Mouse (Mus musculus) right cerebral cortex, adult 2 months (tissue): ENCODE measurements around the gene Cherp.

ENCODE experiments used
- DNase-seq, 2 experiments: peaks; one replicate each; pipeline ENCODE4 v3.0.0; 2021 to 2022; ENCODE audit warnings: low spot score in 2 of 2

The Cherp gene

GRCm38 (mm10) chr8:72474826-72475546 is at the start of gene Cherp:
Cherp (minus strand) TSS chr8:72475226.
- peak; percentile 98 for DNase-seq

GRCm38 (mm10) chr8:72521888-72522287 is 46.9 kb upstream of the Cherp start:
- DNase-seq: no peak

- DNase-seq: no peak
Measured at GRCm38 (mm10) chr8:72517421-72517988, 42.5 kb upstream of the Cherp start.

- DNase-seq: no peak
Measured at GRCm38 (mm10) chr8:72513158-72513557, 38.1 kb upstream of the Cherp start.

- no peak for DNase-seq
Measured at GRCm38 (mm10) chr8:72512648-72513047, 37.6 kb upstream of the Cherp start.

GRCm38 (mm10) chr8:72507505-72507904 is 32.5 kb upstream of the Cherp start:
- DNase-seq: no peak

GRCm38 (mm10) chr8:72504637-72505314 is 29.8 kb upstream of the Cherp start:
- no peak for DNase-seq

- peak; percentile 44 to 55 for DNase-seq
Measured at GRCm38 (mm10) chr8:72504137-72504536, 29.1 kb upstream of the Cherp start.

- no peak for DNase-seq
Measured at GRCm38 (mm10) chr8:72500521-72500931, 25.5 kb upstream of the Cherp start.

GRCm38 (mm10) chr8:72499521-72500284 is 24.7 kb upstream of the Cherp start:
- no peak for DNase-seq

GRCm38 (mm10) chr8:72498527-72498926 is 23.5 kb upstream of the Cherp start:
- DNase-seq: no peak

GRCm38 (mm10) chr8:72497911-72498310 is 22.9 kb upstream of the Cherp start:
- no peak for DNase-seq

- DNase-seq: no peak
Measured at GRCm38 (mm10) chr8:72496217-72496616, 21.2 kb upstream of the Cherp start.

GRCm38 (mm10) chr8:72495411-72496111 is 20.5 kb upstream of the Cherp start:
- no peak for DNase-seq

- DNase-seq: no peak
Measured at GRCm38 (mm10) chr8:72493381-72493780, 18.4 kb upstream of the Cherp start.

- peak; percentile 99 for DNase-seq
Measured at GRCm38 (mm10) chr8:72492622-72493081, 17.6 kb upstream of the Cherp start.

- DNase-seq: peak in 1 of 2 experiments; percentile 49
Measured at GRCm38 (mm10) chr8:72491680-72492621, 16.9 kb upstream of the Cherp start, which contains the start of gene Slc35e1. Slc35e1 (minus strand) TSS chr8:72492614.

- no peak for DNase-seq
Measured at GRCm38 (mm10) chr8:72491017-72491416, 16.0 kb upstream of the Cherp start.

GRCm38 (mm10) chr8:72487014-72487413 is 12.0 kb upstream of the Cherp start:
- DNase-seq: no peak
